ENCODE assay signal across 21 mouse cellular contexts in the genomic region with DNA sequence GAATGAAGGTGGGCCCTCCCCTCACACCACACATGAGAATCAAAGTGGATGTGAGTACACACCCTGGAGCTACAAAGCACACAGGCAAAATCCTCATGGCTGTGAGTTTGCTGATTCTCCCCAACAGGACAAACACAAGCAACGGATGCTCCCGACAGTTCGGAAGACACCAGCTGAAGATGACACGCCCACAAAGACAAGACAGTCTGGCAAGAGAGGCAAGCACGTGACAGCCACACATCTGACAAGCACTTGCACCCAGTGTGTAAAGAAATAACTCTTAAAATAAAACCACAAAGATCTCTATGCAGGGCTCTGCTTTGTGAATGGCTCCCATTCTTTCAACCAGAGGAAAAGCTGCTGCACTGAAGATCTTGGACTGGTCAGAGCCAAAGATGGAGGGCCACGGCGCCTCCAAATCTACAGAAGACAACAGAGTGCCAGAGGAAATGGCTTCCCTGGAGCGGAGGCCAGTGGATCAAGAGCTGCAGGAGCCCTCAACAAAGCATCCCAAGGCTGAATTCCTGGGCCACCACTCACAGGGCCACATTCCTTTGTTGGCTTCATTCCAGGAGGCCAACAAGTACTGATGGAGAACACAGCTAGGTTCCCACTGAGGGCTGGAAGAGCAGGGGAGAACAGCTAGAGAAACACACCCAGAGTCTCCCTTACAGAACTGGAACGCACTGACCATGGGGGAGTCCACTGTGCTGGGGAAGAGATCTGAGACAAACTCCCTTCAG. TPM values are rescaled to one million over a fixed set of nuclear protein-coding genes. Genes with fewer than 3 reads are reported as not detected.
DNase-seq lines count a peak whose midpoint lies in the region; ATAC-seq lines count a peak whose summit lies in the region.
"Had no signal": no experiment of that assay in that cellular context is flagged by ENCODE, and none has a peak within 500 bp of the region (broad histone marks: within the 10 kb centered on the region; RNA-seq: fewer than 3 reads in every experiment).

No protein-coding gene starts in this region.

- H3K27me3 ChIP-seq in limb, embryonic 12.5 days: no peaks in the 10 kb centered on the region
- H3K27me3 ChIP-seq in limb, embryonic 10.5 days (ENCODE audit: low read depth, poor library complexity, severe bottlenecking): no peaks in the 10 kb centered on the region
- H3K27me3 ChIP-seq: embryonic facial prominence, embryonic 12.5 days; lung, embryonic 15.5 days; neural tube, embryonic 12.5 days; Patski had no signal

- H3K4me3 ChIP-seq in limb, embryonic 12.5 days (replicated peaks): no peak overlapping the region
- H3K4me3 ChIP-seq in limb, embryonic 10.5 days: no peak overlapping the region
- H3K4me3 ChIP-seq: embryonic facial prominence, embryonic 12.5 days; forebrain, embryonic 10.5 days; lung, embryonic 15.5 days; neural tube, embryonic 12.5 days had no signal

- H3K36me3 ChIP-seq in limb, embryonic 12.5 days: no peaks in the 10 kb centered on the region
- no peaks in the 10 kb centered on the region for H3K36me3 ChIP-seq in limb, embryonic 10.5 days
- H3K36me3 ChIP-seq: embryonic facial prominence, embryonic 12.5 days; forebrain, embryonic 10.5 days; lung, embryonic 15.5 days; neural tube, embryonic 12.5 days had no signal

- H3K4me2 ChIP-seq in limb, embryonic 12.5 days: no peak overlapping the region
- H3K4me2 ChIP-seq: embryonic facial prominence, embryonic 12.5 days; heart, embryonic 11.5 days; lung, embryonic 15.5 days; neural tube, embryonic 12.5 days had no signal

- DNase-seq in limb, embryonic 10.5 days (ENCODE audit: low spot score): no peak
- peak; percentile 12 for DNase-seq in 3134 (ENCODE audit: extremely low read depth, insufficient read length, low spot score)
- DNase-seq in 3T3-L1 (ENCODE audit: low read depth, low spot score): peak; percentile 58
- peak; percentile 26 for DNase-seq in adrenal gland, postnatal 25 days
- no peak for DNase-seq in kidney, postnatal 25 days
- no peak for DNase-seq in kidney, postnatal 14 days
- DNase-seq: cerebellum, adult 11 months; heart, postnatal 4 days; kidney, adult 2 months; kidney, postnatal 4 days; layer of hippocampus, postnatal 36 days; liver had no signal

- WGBS in limb, embryonic 12.5 days: 87% methylated on average over 9 of the region's 9 CpGs
- 90% methylated on average over 9 of the region's 9 CpGs for WGBS in limb, embryonic 10.5 days

- no peaks in the 10 kb centered on the region for H3K4me1 ChIP-seq in limb, embryonic 12.5 days (replicated peaks)
- H3K4me1 ChIP-seq in limb, embryonic 10.5 days: no peaks in the 10 kb centered on the region
- H3K4me1 ChIP-seq: embryonic facial prominence, embryonic 12.5 days; forebrain, embryonic 10.5 days; lung, embryonic 15.5 days; neural tube, embryonic 12.5 days had no signal

- H3K27ac ChIP-seq in limb, embryonic 12.5 days: 0 out of 2 replicates have a peak overlapping the region, but pooled peaks have one; percentile 7
- no peak overlapping the region for H3K27ac ChIP-seq in limb, embryonic 10.5 days
- H3K27ac ChIP-seq: embryonic facial prominence, embryonic 12.5 days; forebrain, embryonic 10.5 days; hindbrain, postnatal 0 days; lung, embryonic 15.5 days; neural tube, embryonic 12.5 days had no signal

- no peaks in the 10 kb centered on the region for H3K9me3 ChIP-seq in limb, embryonic 12.5 days
- no peaks in the 10 kb centered on the region for H3K9me3 ChIP-seq in limb, embryonic 10.5 days (replicated peaks)
- H3K9me3 ChIP-seq: embryonic facial prominence, embryonic 12.5 days; forebrain, embryonic 10.5 days; lung, embryonic 15.5 days; neural tube, embryonic 12.5 days had no signal

- no peak for ATAC-seq in limb, embryonic 12.5 days (ENCODE audit: insufficient number of reproducible peaks, insufficient read depth, low FRiP score, low TSS enrichment, low read depth)
- ATAC-seq: hindbrain, postnatal 0 days; Patski had no signal

- no peak overlapping the region for H3K9ac ChIP-seq in limb, embryonic 12.5 days (replicated peaks)
- H3K9ac ChIP-seq: embryonic facial prominence, embryonic 12.5 days; lung, embryonic 15.5 days; neural tube, embryonic 12.5 days had no signal

RNA-seq across cellular contexts. Expression of gene Dpysl4, which starts 22.3 kb away (rescaled TPM):
- 34.4 and 34.9 TPM in 2 replicates for polyA plus RNA-seq in limb, embryonic 12.5 days (2016; fragmentation: Nextera tagmentation; extraction: Ambion mirVana)
- polyA plus RNA-seq in limb, embryonic 10.5 days (2016; fragmentation: Nextera tagmentation; extraction: Ambion mirVana): 19.6 and 32.8 TPM in 2 replicates
- 2.0 and 4.3 TPM in 2 replicates for total RNA-seq in adrenal gland, postnatal 25 days (2021)
- total RNA-seq: CH12.LX had no signal
- polyA plus RNA-seq: Patski had no signal

Comparison
In these comparisons a context has a peak if more than half of its experiments do, and no peak if none do; other contexts are left out.
1. DNase-seq: peak in 3134 (single experiment), 3T3-L1 (single experiment) and adrenal gland, postnatal 25 days (single experiment); none in limb, embryonic 10.5 days (single experiment), kidney, postnatal 25 days (0 of 2) and kidney, postnatal 14 days (single experiment).